Mouse (Mus musculus): ENCODE data around the gene Cabp1.

The Cabp1 gene

GRCm38 (mm10) chr5:115208601-115209000 lies 14.4 kb upstream of the Cabp1 start:
- no peak for DNase-seq (ENCODE audit: low spot score)

GRCm38 (mm10) chr5:115207892-115208291 lies 13.7 kb upstream of the Cabp1 start:
- no peak for DNase-seq (ENCODE audit: low spot score)

- no peak for DNase-seq (ENCODE audit: low spot score)
These were observed 13.1 kb upstream of the Cabp1 start for GRCm38 (mm10) chr5:115207244-115207643.

- no peak for DNase-seq (ENCODE audit: low spot score)
These were observed 10.6 kb upstream of the Cabp1 start for GRCm38 (mm10) chr5:115204562-115205311.

- DNase-seq (ENCODE audit: low spot score): no peak
These were observed 9.8 kb upstream of the Cabp1 start for GRCm38 (mm10) chr5:115203735-115204561.

- DNase-seq (ENCODE audit: low spot score): no peak
These were observed 543 bp upstream of the Cabp1 start for GRCm38 (mm10) chr5:115194626-115195221.

GRCm38 (mm10) chr5:115193226-115193625 lies 955 bp downstream of the Cabp1 start:
- DNase-seq (ENCODE audit: low spot score): peak; percentile 48

GRCm38 (mm10) chr5:115192828-115193195 lies 1.4 kb downstream of the Cabp1 start:
- DNase-seq (ENCODE audit: low spot score): no peak

GRCm38 (mm10) chr5:115191880-115192827 lies 2.0 kb downstream of the Cabp1 start:
- no peak for DNase-seq (ENCODE audit: low spot score)

GRCm38 (mm10) chr5:115190081-115190480 lies 4.1 kb downstream of the Cabp1 start:
- no peak for DNase-seq (ENCODE audit: low spot score)

- DNase-seq (ENCODE audit: low spot score): no peak
These were observed 5.4 kb downstream of the Cabp1 start for GRCm38 (mm10) chr5:115188824-115189223.

- DNase-seq (ENCODE audit: low spot score): peak; percentile 74
These were observed 6.7 kb downstream of the Cabp1 start for GRCm38 (mm10) chr5:115187188-115188131.

- DNase-seq (ENCODE audit: low spot score): no peak
These were observed 7.7 kb downstream of the Cabp1 start for GRCm38 (mm10) chr5:115186371-115187073.

GRCm38 (mm10) chr5:115184726-115185125 lies 9.5 kb downstream of the Cabp1 start:
- DNase-seq (ENCODE audit: low spot score): no peak

- DNase-seq (ENCODE audit: low spot score): no peak
These were observed 10.7 kb downstream of the Cabp1 start for GRCm38 (mm10) chr5:115183482-115183881.

- no peak for DNase-seq (ENCODE audit: low spot score)
These were observed 11.3 kb downstream of the Cabp1 start for GRCm38 (mm10) chr5:115182925-115183324.

- peak; percentile 53 for DNase-seq (ENCODE audit: low spot score)
These were observed 12.8 kb downstream of the Cabp1 start for GRCm38 (mm10) chr5:115181248-115181940.

GRCm38 (mm10) chr5:115179596-115179995 lies 14.6 kb downstream of the Cabp1 start:
- no peak for DNase-seq (ENCODE audit: low spot score)

GRCm38 (mm10) chr5:115177866-115178265 lies 16.3 kb downstream of the Cabp1 start:
- DNase-seq (ENCODE audit: low spot score): no peak

Data from ovary, adult 18-20 months (tissue).